Mouse (Mus musculus): ENCODE data around the gene Fgfr3. TPM values are rescaled to one million over a fixed set of nuclear protein-coding genes. Genes with fewer than 3 reads are reported as not detected.

Gene Fgfr3
- total RNA-seq, 1 experiment from 2014 or later: not detected

DNA sequence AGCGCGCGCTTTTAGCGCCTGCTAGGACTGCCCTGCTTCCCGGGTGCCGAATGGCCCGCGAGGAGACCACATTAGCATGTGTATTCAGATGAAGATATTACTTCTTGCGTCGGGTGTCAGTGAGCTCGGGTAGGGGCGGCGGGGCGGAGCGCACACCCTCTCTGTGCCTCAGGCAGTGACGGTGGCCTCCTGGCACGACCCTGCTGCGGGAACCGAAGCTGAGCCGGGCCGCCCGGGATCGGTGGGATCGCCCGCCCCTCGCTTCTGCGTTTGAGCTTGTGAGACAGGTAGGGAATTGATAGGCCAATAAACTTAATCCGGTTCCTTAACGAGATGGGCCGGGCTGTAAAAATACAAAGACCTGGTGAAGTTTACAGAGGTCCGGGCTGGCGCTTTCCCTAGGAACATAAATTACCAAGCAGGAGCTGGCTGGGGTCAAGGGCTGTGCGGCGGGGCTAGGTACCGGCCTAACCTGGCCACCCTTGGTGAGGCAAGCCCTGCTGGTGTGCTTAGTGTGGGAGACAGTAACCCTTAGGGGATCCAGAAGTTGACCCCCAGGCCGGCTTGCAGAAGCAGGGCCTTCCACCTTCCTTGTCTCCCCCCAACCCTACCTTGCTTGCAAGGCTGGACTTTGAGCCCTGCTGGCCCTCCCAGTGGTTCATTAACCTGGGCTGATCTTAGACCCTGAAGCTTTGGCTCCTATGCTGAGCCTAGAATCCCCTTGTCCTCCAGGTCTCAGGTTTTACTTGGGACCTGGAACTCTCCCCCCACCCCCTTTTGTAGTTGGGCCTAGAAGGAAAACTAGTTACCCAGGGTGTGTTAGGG lies 2.4 kb downstream of the Fgfr3 start:
- ATAC-seq (ENCODE audit: extremely low read depth, insufficient number of reproducible peaks, low FRiP score, poor library complexity, severe bottlenecking): no peak

DNA sequence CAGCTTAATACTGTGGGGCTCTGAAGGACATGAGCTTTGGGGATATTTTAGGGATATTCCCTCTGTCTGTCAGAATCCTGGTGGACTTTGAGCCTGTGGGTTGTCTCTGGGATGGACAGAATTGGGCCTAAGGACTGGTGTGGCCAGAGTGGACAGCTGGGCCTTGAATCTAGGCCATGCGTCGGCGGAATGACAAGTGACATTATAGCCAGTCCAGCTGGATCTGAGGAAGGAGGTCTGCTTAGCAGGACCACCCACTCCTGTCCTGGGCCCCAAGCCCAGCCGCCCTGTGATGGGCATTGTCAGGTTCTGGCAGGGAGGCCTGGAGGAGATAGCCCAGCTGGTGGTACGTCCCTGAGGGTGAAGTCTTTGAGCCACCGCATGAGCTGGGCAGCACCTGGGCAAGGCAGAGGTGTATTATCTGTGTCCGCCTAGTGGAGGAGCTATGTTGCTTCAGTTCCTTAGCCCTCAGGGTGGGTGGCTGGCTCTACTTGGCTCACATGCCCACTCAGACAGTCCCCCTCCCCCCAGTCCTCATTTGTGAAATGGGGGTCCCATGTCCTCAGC lies 4.7 kb downstream of the Fgfr3 start:
- no peak for ATAC-seq (ENCODE audit: extremely low read depth, insufficient number of reproducible peaks, low FRiP score, poor library complexity, severe bottlenecking)

- ATAC-seq (ENCODE audit: extremely low read depth, insufficient number of reproducible peaks, low FRiP score, poor library complexity, severe bottlenecking): no peak
These were observed 5.4 kb downstream of the Fgfr3 start for GRCm38 (mm10) chr5:33726891-33727290.

DNA sequence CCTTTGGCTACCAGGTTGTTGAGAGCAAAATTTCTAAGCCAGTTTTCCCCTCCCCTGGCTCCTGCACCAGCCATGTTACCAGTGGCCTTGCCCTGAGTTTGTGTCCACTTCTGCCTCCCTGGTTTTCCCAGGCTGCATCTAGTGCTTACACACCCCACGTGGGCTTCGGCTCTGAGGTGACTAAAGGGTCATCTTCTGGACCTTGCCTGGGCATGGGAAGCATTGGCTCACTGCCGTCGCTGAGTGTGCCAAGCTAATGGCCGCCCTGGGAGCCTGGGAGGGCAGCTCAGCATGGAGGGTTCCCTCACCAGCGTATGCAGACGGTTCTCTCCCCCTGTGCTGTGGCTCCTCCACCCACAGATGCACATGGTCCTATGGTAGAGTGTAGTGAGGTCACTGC lies 7.4 kb downstream of the Fgfr3 start:
- ATAC-seq (ENCODE audit: extremely low read depth, insufficient number of reproducible peaks, low FRiP score, poor library complexity, severe bottlenecking): no peak

DNA sequence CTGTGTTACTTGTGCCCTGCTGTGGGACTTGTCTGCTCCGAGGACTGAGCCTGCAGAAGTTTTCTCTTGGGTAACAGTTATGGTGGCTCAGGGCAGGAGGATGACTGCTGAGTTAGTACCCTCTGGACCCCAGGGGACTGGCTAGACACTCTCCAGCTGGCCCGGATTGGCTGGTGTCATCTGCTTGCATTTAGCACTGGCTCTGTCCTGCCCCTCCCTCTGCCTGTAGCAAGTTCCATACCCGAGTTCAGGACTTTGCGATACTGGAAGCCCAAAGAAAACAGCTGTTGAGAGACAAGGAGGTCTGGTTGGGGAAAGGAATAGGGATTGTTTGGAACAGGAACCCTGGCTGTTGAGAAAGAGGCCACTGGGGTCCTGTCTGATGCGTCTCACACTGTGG lies 9.0 kb downstream of the Fgfr3 start:
- no peak for ATAC-seq (ENCODE audit: extremely low read depth, insufficient number of reproducible peaks, low FRiP score, poor library complexity, severe bottlenecking)

GRCm38 (mm10) chr5:33731051-33731450 lies 9.6 kb downstream of the Fgfr3 start:
- no peak for ATAC-seq (ENCODE audit: extremely low read depth, insufficient number of reproducible peaks, low FRiP score, poor library complexity, severe bottlenecking)

GRCm38 (mm10) chr5:33733837-33734236 lies 12.4 kb downstream of the Fgfr3 start:
- no peak for ATAC-seq (ENCODE audit: extremely low read depth, insufficient number of reproducible peaks, low FRiP score, poor library complexity, severe bottlenecking)

DNA sequence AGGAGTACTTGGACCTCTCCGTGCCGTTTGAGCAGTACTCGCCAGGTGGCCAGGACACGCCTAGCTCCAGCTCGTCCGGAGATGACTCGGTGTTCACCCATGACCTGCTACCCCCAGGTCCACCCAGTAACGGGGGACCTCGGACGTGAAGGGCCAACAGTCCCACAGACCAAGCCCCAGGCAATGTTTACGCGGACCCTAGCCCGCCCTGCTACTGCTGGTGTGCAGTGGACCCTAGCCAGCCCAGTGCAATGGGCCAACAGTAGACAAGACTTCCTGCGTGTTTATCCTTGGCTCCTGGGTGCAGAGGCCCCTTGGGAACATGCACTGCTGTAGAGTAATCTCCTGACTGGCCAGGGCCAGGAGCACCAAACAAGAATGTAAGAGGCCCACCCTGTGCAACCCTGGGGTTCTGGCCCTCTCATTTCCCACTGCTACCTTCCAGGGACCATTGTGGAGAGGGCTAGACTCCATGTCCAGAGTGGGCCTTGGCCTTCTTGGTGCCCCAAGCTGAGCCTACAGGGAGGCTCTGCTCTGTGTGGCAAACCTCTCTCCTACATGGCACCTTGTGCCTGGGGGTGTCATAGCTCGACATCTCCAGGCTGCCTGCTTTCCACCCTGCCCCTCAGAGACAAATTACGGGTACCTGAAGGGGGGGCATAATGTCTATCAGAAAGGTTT lies 14.1 kb downstream of the Fgfr3 start:
- no peak for ATAC-seq (ENCODE audit: extremely low read depth, insufficient number of reproducible peaks, low FRiP score, poor library complexity, severe bottlenecking)

GRCm38 (mm10) chr5:33736230-33736629 lies 14.8 kb downstream of the Fgfr3 start:
- ATAC-seq (ENCODE audit: extremely low read depth, insufficient number of reproducible peaks, low FRiP score, poor library complexity, severe bottlenecking): no peak

DNA sequence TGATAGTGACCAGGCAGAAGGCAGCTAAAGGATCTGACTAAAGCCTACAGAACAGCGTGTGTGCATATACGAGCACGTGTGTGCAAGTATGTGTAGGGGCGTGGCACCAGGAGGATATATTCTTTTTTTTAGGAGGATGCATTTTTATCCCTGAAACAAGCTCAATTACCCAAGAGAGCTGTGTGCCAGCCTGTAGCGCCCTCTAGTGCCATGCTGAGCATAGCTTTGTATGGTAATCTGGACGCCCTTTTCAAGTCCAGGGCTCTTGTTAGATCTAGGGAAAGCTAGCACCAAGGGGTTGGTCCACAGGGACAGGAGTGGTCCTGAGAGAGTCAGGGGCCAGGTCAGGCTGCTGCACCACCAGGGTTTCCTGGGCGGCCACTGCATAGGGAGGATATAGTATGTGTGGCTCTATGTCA lies 16.4 kb downstream of the Fgfr3 start:
- ATAC-seq (ENCODE audit: extremely low read depth, insufficient number of reproducible peaks, low FRiP score, poor library complexity, severe bottlenecking): no peak

DNA sequence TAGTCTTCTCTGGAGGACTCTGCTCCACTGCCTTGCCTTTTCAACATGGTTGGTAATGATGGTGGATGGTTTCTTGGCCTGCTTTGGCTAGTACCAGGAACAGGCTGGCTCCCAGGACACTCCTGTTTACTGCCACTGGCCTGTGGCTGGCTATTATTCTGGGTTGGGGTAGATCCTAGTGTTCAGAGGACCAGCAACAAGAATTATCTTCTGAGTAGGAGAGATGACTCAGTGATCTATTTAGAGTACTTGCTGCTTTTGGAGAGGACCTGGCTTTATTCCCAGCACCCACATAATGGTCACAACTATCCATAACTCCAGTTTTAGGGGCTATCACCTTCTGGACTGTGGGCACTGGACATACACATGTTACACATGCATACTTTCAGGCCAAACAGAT lies 16.9 kb downstream of the Fgfr3 start:
- no peak for ATAC-seq (ENCODE audit: extremely low read depth, insufficient number of reproducible peaks, low FRiP score, poor library complexity, severe bottlenecking)

DNA sequence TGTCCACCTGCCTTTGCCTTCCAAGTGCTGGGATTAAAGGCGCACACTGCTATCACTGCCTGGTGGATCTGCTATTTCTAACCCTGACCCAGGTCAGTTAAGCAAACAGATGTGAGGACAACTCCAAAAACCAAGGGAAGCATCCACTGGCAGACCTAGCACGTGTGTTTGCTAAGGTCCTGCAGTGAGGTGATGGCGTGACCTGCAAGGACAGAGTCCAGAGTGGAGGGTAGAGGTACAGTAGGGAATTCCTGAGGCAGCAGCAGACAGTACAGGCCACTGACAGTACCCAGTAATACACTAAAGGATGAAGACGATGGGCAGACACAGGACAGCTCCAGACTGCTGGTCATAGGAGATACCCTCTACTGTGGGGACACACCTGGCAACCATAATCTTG lies 19.1 kb downstream of the Fgfr3 start:
- ATAC-seq (ENCODE audit: extremely low read depth, insufficient number of reproducible peaks, low FRiP score, poor library complexity, severe bottlenecking): no peak

DNA sequence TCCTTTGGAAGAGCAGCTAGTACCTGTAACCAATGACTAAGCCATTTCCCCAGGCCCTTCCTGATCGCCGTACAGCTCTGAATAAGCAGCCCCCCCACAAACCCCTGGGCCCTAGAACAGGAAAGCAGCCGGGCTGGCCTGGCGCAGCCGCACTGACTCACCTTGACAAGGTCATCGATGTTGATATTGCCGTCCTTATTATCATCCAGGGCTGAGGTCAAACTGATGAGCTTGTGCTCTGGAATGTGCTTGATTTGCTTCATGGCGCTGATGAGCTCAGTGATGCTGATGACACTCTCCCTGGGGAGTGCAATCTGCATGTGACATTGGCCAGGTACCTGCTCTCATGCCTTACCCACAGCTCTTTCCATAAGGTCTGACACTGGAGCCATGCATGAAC lies 22.0 kb downstream of the Fgfr3 start:
- no peak for ATAC-seq (ENCODE audit: extremely low read depth, insufficient number of reproducible peaks, low FRiP score, poor library complexity, severe bottlenecking)

DNA sequence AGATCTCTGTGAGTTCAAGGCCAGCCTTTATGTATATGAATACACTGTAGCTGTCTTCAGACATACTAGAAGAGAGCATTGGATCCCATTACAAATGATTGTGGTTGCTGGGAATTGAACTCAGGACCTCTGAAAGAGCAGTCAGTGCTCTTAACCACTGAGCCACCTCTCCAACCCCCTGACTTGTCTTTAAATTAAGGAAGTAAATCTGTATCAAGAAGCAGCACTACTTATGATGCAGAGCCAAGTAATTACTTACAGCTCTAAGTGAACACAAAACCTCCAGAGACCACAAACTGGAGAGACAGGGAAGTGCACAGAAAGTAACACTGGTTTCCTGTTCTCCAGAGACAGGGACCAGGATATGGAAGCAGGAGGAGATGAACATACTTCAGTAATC lies 55.7 kb downstream of the Fgfr3 start:
- no peak for ATAC-seq (ENCODE audit: extremely low read depth, insufficient number of reproducible peaks, low FRiP score, poor library complexity, severe bottlenecking)

GRCm38 (mm10) chr5:33781964-33782344 lies 60.5 kb downstream of the Fgfr3 start:
- no peak for ATAC-seq (ENCODE audit: extremely low read depth, insufficient number of reproducible peaks, low FRiP score, poor library complexity, severe bottlenecking)

DNA sequence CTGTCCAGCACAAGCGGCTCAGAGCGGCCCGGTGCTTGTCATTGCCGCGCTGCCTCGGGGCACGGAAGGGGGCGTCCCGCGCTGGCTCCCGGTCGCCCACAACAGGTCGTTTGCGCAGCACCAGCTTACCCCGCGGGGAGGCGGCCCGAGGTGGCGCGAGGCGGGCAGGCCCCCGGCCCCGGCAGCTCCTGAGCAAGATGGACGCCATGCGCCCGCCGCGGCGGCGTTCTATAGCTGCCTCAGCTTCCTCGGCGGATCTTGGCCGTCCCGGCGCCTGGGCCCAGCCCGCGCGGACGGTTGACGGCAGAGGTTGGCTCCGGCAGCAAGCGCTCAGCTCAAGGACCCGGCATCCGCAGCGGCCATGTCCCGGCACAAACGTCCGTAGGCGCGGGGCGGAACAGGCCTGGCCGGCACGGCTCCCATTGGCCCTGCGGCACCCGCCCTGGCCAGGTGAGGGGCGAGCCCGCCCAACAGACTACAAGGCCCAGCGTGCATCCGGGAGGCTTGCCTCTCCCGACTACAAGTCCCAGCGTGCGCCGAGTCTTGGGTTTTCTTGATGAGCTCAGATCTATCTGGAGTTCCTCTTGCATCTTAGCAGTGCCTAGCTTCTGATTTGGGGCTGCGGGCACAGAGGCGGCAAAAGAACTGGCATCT lies 61.0 kb downstream of the Fgfr3 start, which contains the start of gene Letm1:
Gene Letm1 (minus strand): TSS at position 473 of the 654 bp plus-strand sequence.
- ATAC-seq (ENCODE audit: extremely low read depth, insufficient number of reproducible peaks, low FRiP score, poor library complexity, severe bottlenecking): peak; percentile 98

DNA sequence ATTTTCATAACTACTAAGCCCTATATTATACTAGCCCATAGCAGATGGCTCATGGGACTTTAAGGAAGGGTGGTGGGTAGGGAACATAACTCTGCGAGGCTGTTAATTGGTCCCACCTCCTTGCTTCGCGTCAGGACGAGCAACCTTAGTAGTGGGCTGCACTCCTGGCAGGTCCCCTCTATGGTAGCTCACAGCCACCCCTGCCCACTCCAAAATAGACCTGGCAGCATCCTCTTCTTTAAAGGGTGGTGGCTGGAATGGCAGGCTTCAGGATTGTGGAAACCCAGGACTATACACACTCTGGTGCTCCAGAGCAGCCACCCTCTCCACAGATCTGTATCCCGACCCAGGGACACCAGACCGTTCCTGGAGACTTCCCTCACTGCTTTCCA lies 61.5 kb downstream of the Fgfr3 start:
- ATAC-seq (ENCODE audit: extremely low read depth, insufficient number of reproducible peaks, low FRiP score, poor library complexity, severe bottlenecking): no peak
